Mouse (Mus musculus) brain, embryonic 14.5 days (tissue): ENCODE data around the gene Dgka. TPM values are rescaled to one million over a fixed set of nuclear protein-coding genes. Genes with fewer than 3 reads are reported as not detected.

ENCODE experiments used
- DNase-seq: peaks from one replicate; pipeline ENCODE4 v3.0.0-alpha.2; 2011; ENCODE audit warnings: low read depth
- CTCF ChIP-seq: fragments of 200-500 bp; IDR thresholded peaks from 2 replicates; pipeline ENCODE4 v1.5.1; 2012; ENCODE audit warnings: inconsistent platforms, mild to moderate bottlenecking, moderate library complexity, borderline replicate concordance; ENCODE audit not compliant: insufficient read depth, insufficient read length; ENCODE audit errors: extremely low read depth
- POLR2A ChIP-seq: fragments of 200-500 bp; IDR thresholded peaks from 2 replicates; pipeline ENCODE4 v1.6.1; 2012; ENCODE audit warnings: mild to moderate bottlenecking, inconsistent platforms, borderline replicate concordance; ENCODE audit not compliant: poor library complexity, insufficient read depth, insufficient read length, severe bottlenecking; ENCODE audit errors: extremely low read depth
- polyA plus RNA-seq: library from polyadenylated mRNA; depleted of rRNA; stranded (reverse); fragments of >200 nt; gene quantifications from 2 replicates; pipeline ENCODE4 v1.2.3, GENCODE M21; 2012; rRNA removed

Dgka gene
- polyA plus RNA-seq, 1 experiment = 8.6 TPM

DNA sequence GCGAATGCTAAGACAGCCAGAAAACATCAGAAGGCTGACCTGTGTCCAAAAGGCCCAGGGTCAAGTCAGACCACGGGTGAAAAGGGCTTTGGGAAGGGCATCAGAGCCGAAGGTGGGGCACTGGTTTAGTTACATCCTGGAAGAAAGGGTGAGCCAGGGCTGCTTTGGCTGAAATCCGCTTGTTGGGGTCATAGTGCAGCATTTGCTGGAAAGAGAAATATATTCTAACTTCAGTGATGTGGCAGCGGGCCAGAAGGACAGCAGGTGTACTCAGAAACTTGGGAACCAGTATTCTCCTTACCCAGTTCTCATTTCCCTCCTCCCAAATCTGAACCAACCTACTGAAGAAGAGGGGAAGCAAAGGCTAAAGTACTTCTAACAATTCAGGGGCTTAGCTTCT is 45.6 kb downstream of the Dgka start:
- TF ChIP-seq CTCF = no peak
- TF ChIP-seq POLR2A = no peak
- no peak for DNase-seq

DNA sequence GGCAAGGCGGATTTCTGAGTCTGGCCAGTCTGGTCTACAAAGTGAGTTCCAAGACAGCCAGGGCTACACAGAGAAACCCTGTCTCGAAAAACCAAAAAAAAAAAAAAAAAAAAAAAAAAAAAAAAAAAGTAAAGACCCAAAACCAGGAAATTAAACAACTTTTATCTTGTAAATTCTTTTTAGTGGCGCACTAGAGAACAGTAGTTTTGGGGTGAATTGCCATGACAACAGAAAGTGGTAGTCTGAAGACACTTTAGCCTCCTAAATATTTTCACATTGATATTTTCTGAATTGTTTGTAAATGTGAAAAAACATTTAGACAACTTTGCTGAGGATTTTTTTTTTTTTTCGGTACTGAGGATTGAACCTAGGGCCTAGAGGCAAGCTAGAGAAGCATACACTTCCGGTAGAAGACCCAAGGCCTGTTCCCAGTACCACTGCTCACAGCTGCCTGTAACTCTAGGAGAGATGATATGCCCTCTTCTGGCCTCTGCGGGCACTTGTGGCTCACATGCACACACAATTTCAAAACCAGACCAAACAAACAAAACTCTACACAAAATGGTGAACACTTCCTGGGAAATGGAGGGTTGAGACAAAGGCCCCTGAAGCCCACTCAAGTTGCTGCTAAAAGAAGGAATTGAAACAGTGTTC is 47.5 kb downstream of the Dgka start:
- TF ChIP-seq CTCF (no peak), POLR2A (no peak)
- DNase-seq = no peak

DNA sequence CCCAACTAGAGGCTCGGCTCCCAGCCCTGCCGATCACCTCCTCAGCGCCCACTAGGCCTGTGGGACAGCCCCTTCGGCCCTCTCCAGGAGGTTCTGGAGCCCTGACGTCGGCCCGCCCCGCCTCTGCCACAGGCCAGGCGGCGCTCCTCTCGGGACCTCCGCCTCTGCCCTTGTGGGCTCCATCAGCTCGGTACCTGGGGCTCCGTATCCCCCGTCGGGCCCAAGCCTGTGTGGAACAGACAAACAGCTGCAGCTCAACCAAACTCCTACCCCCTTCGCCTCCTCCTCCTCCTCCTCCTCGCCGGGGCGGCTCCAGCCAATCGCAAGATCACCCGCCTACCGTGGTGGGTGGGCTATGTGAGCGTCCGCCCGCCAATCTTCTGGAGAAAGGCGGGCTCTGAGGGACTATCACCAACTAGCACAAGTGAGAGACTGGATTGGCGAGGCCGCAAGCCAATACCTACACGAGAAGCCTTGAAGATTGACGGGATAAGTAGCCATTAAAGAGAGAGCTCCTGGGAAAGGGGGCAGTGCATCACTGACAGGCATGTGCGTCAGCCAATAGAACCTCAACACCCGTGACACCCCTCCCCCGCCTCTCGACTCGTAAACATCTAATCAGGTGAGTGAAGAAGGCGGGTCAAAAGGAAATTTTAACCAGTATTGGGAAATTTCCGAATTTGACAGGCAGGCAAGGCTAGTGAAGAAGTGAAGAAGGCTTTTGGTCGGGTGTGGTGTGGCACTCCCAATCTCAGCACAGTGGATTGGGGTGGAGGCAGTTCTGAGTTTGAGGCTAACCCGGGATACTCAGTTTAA is 48.5 kb downstream of the Dgka start, which contains the start of gene Rab5b:
TSS of gene Rab5b (minus strand) at position 273 of the 816 bp plus-strand sequence.
- TF ChIP-seq CTCF (no peak), POLR2A (peak; percentile 76; the same call in 1 of the 2 replicates)
- DNase-seq = peak; percentile 100

DNA sequence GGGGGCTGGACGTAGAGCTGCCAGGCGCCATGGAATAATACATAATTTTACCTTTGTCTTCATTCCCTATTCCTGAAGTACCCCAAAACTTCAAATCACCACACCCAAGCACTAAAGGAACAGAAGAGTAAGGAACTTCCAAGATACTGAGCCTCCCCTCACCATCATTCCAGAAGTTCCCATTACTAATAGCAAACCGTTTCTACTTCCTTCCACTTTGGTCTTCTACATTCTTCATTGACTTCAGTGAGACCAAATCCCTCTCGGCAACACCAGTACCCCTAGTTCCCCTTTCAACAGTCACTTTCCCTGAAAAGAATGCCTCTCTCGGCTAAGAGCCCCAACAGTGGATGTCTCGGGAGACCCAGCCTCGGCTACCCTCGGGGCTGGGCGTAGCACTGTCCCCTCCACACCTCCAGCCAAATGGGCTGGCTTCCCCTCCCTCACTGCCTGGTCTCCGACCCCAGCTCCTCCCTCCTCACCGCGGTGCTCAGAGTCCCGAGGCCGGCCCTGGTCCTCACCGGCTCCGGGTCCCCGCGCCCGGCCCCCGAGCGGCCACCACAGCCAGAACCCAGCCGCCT is 49.2 kb downstream of the Dgka start:
- DNase-seq = no peak

DNA sequence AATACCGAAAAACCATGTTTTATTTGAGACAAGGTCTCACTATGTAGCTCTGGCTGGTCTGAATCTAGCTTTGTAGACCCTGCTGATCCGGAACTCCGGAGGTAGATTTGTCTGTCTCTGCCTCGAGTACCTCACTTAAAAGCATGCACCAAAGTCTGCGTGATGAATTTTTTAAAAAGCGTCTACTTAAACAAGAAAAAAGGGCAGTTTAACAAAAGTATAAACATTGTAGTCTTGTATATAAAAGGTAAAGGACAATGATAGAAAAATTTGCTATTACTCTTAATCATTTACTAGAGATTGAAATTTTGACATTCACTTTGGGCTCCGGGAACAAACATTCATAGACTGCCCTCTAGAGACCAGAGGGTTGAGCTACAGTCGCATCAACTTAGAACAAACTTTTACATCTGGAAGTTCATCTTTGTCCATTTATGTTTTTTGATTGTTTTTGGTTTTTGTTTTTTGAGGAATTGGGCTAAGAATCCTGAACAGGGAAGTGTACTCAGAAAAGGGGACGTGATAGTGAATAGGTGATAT is 70.1 kb downstream of the Dgka start:
- DNase-seq = peak; percentile 71
- TF ChIP-seq CTCF (peak; percentile 56; the same call in 1 of the 2 replicates), POLR2A (no peak)

More for the DNA sequence above, 49.2 kb downstream of the Dgka start:
- TF ChIP-seq CTCF (no peak), POLR2A (no peak)

DNA sequence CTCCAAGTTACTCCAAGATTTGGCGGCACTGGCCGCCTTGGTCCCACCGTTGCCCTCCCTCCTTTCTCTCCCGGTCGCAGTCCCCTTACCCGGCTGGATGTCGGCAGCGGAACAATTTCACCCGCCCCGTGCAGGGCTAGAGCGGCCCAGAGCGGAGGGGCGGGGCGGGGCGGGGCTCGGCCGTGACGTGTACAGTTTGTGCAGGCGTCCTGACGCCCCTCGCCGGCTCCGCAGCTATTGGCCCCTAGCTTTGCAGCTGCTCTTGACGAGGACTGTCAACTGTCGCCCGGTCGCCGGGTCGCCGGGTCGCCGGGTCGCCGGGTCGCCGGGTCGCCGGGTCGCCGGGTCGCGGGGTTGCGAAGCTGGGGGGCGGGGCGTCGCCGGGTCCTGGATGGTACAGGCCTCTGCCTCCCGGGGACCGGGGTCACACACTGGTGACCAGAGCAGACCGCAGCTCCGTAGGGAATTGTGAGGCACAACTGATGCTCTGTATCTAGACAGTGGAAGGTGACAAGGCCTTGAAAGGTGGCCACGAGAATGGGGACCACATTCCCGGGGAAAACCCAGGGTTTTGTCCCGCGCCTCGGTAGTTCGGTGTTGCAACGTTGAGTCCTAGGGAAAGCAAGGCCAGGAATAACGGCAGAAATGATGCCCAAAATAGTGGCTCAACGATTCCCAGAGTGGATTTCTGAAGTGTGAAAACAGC is 70.7 kb downstream of the Dgka start, which contains the start of gene Suox:
TSS of gene Suox (minus strand) at position 311 of the 706 bp plus-strand sequence.
- TF ChIP-seq CTCF = no peak
- TF ChIP-seq POLR2A = peak; percentile 41; the same call in 1 of the 2 replicates

DNA sequence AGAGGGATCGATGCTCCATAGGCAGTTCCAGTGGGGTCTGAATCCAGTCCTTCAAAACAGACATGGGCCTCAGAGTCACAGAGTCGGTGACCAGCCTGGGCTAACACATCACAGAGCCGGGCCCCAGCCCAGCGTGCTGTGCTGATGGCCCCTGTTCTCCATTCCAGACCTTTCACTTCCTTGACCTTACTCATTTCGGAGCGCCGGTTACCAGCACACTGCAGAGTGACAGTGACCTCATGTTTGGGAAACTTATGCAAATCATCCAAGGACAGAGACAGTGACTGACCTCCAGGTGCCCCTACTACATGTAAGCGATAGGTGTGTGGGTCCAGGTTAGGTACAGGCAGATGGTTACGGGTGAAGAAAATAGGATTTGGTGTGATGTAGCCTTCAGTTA is 73.5 kb downstream of the Dgka start:
- no peak for TF ChIP-seq CTCF
- TF ChIP-seq POLR2A = no peak
- DNase-seq = no peak

More for the DNA sequence above, 70.7 kb downstream of the Dgka start, which contains the start of gene Suox:
- DNase-seq = peak; percentile 93

Other genes with a start within 250 kb of the Dgka start
- gene Myl6b, start 246.2 kb downstream of the Dgka start, polyA plus RNA-seq = 31.6 and 36.4 TPM in 2 replicates
- 15.4 and 20.1 TPM in 2 replicates for gene Esyt1, start 219.0 kb downstream of the Dgka start, polyA plus RNA-seq
- gene Zc3h10, start 197.1 kb downstream of the Dgka start, polyA plus RNA-seq = 19.3 and 23.1 TPM in 2 replicates
- 2,223 TPM in 2 replicates for gene Rpl41, start 195.6 kb downstream of the Dgka start, polyA plus RNA-seq
- 117 and 123 TPM in 2 replicates for gene Pa2g4, start 178.9 kb downstream of the Dgka start, polyA plus RNA-seq
- 0.87 and 1.5 TPM in 2 replicates for gene Erbb3, start 155.2 kb downstream of the Dgka start, polyA plus RNA-seq
- 896 and 1,032 TPM in 2 replicates for gene Rps26, start 118.1 kb downstream of the Dgka start, polyA plus RNA-seq
- 18.8 and 31.3 TPM in 2 replicates for gene Ikzf4, start 98.9 kb downstream of the Dgka start, polyA plus RNA-seq
- gene Suox, start 70.8 kb downstream of the Dgka start, polyA plus RNA-seq = 10.8 and 11.4 TPM in 2 replicates
- gene Rab5b, start 48.6 kb downstream of the Dgka start, polyA plus RNA-seq = 108 and 116 TPM in 2 replicates
- 1.1 and 1.5 TPM in 2 replicates for gene Pmel, start 40.7 kb downstream of the Dgka start, polyA plus RNA-seq
- 22.5 and 42.4 TPM in 2 replicates for gene Cdk2, start 39.8 kb downstream of the Dgka start, polyA plus RNA-seq
- 58.2 and 65.4 TPM in 2 replicates for gene Pym1, start 3.0 kb upstream of the Dgka start, polyA plus RNA-seq
- gene Mmp19, start 46.1 kb upstream of the Dgka start, polyA plus RNA-seq = 0.54 and 0.77 TPM in 2 replicates
- 18.6 and 30.5 TPM in 2 replicates for gene Dnajc14, start 59.2 kb upstream of the Dgka start, polyA plus RNA-seq
- gene Tmem198b, start 59.5 kb upstream of the Dgka start, polyA plus RNA-seq = 24.2 and 29.0 TPM in 2 replicates
- 79.6 and 82.0 TPM in 2 replicates for gene Sarnp, start 72.5 kb upstream of the Dgka start, polyA plus RNA-seq
- gene Ormdl2, start 76.8 kb upstream of the Dgka start, polyA plus RNA-seq = 22.6 and 33.7 TPM in 2 replicates
- gene Gdf11, start 146.9 kb upstream of the Dgka start, polyA plus RNA-seq = 10.1 and 17.4 TPM in 2 replicates
- 59.6 and 74.0 TPM in 2 replicates for gene Cd63, start 156.1 kb upstream of the Dgka start, polyA plus RNA-seq
- 21.7 and 23.6 TPM in 2 replicates for gene Rdh5, start 178.0 kb upstream of the Dgka start, polyA plus RNA-seq
- 269 and 298 TPM in 2 replicates for gene Bloc1s1, start 179.2 kb upstream of the Dgka start, polyA plus RNA-seq
- gene Itga7, start 189.0 kb upstream of the Dgka start, polyA plus RNA-seq = 5.8 and 7.1 TPM in 2 replicates
- gene Mettl7b, start 216.1 kb upstream of the Dgka start, polyA plus RNA-seq = 0.08 TPM in 1 of 2 replicates, not detected in the other
- gene Olfr9, start 244.6 kb upstream of the Dgka start, polyA plus RNA-seq = not detected in 2 replicates